34 mouse cellular contexts compared by ENCODE assay signal in the genomic region with DNA sequence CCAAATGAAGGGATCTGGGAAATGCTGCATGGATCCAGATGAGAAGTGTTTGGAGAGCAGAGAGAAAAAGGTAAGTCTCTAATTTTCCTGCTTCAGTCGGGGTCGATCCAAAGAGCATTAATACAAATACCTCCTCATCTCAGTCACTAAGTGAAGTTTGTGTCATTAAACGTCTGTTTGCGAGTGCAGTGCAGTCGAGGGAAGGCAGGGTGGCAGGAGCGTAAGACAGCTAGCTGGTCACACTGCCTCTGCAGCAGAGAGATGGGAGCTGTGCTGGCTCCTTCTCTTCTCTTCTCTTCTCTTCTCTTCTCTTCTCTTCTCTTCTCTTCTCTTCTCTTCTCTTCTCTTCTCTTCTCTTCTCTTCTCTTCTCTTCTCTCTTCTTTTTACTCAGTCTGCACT. TPM values are rescaled to one million over a fixed set of nuclear protein-coding genes. Genes with fewer than 3 reads are reported as not detected.
"Had no signal": no experiment of that assay in that cellular context is flagged by ENCODE, and none has a peak within 500 bp of the region (broad histone marks: within the 10 kb centered on the region; RNA-seq: fewer than 3 reads in every experiment).

No protein-coding gene starts in this region.

- H3K27me3 ChIP-seq: embryonic facial prominence, embryonic 12.5 days; embryonic facial prominence, embryonic 13.5 days; embryonic facial prominence, embryonic 15.5 days; forebrain, embryonic 12.5 days; forebrain, embryonic 13.5 days; forebrain, embryonic 15.5 days had no signal

- H3K36me3 ChIP-seq: embryonic facial prominence, embryonic 10.5 days; embryonic facial prominence, embryonic 12.5 days; embryonic facial prominence, embryonic 13.5 days; embryonic facial prominence, embryonic 15.5 days; forebrain, embryonic 10.5 days; forebrain, embryonic 12.5 days; forebrain, embryonic 15.5 days had no signal

- H3K4me3 ChIP-seq: embryonic facial prominence, embryonic 10.5 days; embryonic facial prominence, embryonic 12.5 days; embryonic facial prominence, embryonic 13.5 days; embryonic facial prominence, embryonic 15.5 days; erythroblast, embryonic 14.5 days; forebrain, embryonic 10.5 days; forebrain, embryonic 12.5 days; forebrain, embryonic 13.5 days; forebrain, embryonic 15.5 days; gastrocnemius, adult 2 months had no signal

- H3K9me3 ChIP-seq: embryonic facial prominence, embryonic 10.5 days; embryonic facial prominence, embryonic 12.5 days; embryonic facial prominence, embryonic 13.5 days; embryonic facial prominence, embryonic 15.5 days; forebrain, embryonic 10.5 days; forebrain, embryonic 12.5 days; forebrain, embryonic 13.5 days; forebrain, embryonic 15.5 days had no signal

- H3K27ac ChIP-seq: embryonic facial prominence, embryonic 10.5 days; embryonic facial prominence, embryonic 12.5 days; embryonic facial prominence, embryonic 13.5 days; embryonic facial prominence, embryonic 15.5 days; forebrain, embryonic 10.5 days; forebrain, embryonic 12.5 days; forebrain, embryonic 13.5 days; forebrain, embryonic 15.5 days; gastrocnemius, adult 2 months had no signal

- H3K4me1 ChIP-seq: embryonic facial prominence, embryonic 12.5 days; embryonic facial prominence, embryonic 13.5 days; embryonic facial prominence, embryonic 15.5 days; forebrain, embryonic 12.5 days; forebrain, embryonic 13.5 days; forebrain, embryonic 15.5 days had no signal

- H3K9ac ChIP-seq: embryonic facial prominence, embryonic 12.5 days; embryonic facial prominence, embryonic 13.5 days; embryonic facial prominence, embryonic 15.5 days; forebrain, embryonic 12.5 days; forebrain, embryonic 13.5 days; forebrain, embryonic 15.5 days; forebrain, postnatal 0 days had no signal

- DNase-seq: cerebellum, adult 2 months; cerebellum, adult 8-10 months; cerebellum, adult 9-10 months; cerebellum, adult 9-11 months; cerebellum, postnatal 10 days; cerebellum, postnatal 14 days; cerebellum, postnatal 25 days; cerebellum, postnatal 36 days; embryo, embryonic 11 days; forebrain, postnatal 0 days; gastrocnemius, adult 2 months; gastrocnemius, postnatal 10 days; gastrocnemius, postnatal 14 days; gastrocnemius, postnatal 25 days; gastrocnemius, postnatal 36 days; heart, adult 18-20 months had no signal

RNA-seq across cellular contexts. Expression of gene Aox4, which starts 17.9 kb away (rescaled TPM):
- total RNA-seq: gastrocnemius, adult 2 months; gastrocnemius, adult 8-10 months; gastrocnemius, postnatal 25 days; granulocyte monocyte progenitor cell, adult 5-6 weeks; heart, adult 18-20 months; heart, adult 8-10 months had no signal
- polyA plus RNA-seq: embryonic facial prominence, embryonic 11.5 days; erythroblast, embryonic 14.5 days; forebrain, embryonic 10.5 days; forebrain, embryonic 12.5 days; gonadal fat pad, adult 2 months had no signal

RNA-seq across cellular contexts. Expression of gene Aox2, which starts 50.0 kb away (rescaled TPM):
- total RNA-seq: gastrocnemius, postnatal 25 days; granulocyte monocyte progenitor cell, adult 5-6 weeks; heart, adult 8-10 months had no signal
- polyA plus RNA-seq: cortical plate, adult 2 months; embryonic facial prominence, embryonic 11.5 days; erythroblast, embryonic 14.5 days; forebrain, embryonic 11.5 days; forebrain, embryonic 13.5 days; forebrain, embryonic 14.5 days; forebrain, embryonic 15.5 days; forebrain, embryonic 16.5 days; forebrain, postnatal 0 days; gonadal fat pad, adult 2 months had no signal
